Mouse (Mus musculus) midbrain, embryonic 10.5 days (tissue): ENCODE measurements around the gene Epas1. TPM values are rescaled to one million over a fixed set of nuclear protein-coding genes. Genes with fewer than 3 reads are reported as not detected.

ENCODE experiments used
- DNase-seq: peaks from one replicate; pipeline ENCODE4 v3.0.0-alpha.2; 2017; ENCODE audit warnings: low spot score
- H3K27ac ChIP-seq: fragments of 300-500 bp; sonication (generic); replicated peaks from 2 replicates; pipeline ENCODE4 v1.5.1; 2016; ENCODE audit warnings: mild to moderate bottlenecking
- H3K27me3 ChIP-seq: fragments of 300-500 bp; sonication (generic); 2 replicates; pipeline ENCODE4 v1.6.1; 2016; ENCODE audit warnings: low read depth, mild to moderate bottlenecking; ENCODE audit not compliant: poor library complexity, severe bottlenecking
- H3K36me3 ChIP-seq: fragments of 300-500 bp; sonication (generic); 2 replicates; pipeline ENCODE4 v1.6.1; 2016; ENCODE audit warnings: mild to moderate bottlenecking, moderate library complexity
- H3K4me1 ChIP-seq: fragments of 300-500 bp; sonication (generic); 2 replicates; pipeline ENCODE4 v1.6.1; 2016
- H3K4me3 ChIP-seq: fragments of 300-500 bp; sonication (generic); 2 replicates; pipeline ENCODE4 v1.5.1; 2016; ENCODE audit warnings: mild to moderate bottlenecking, moderate library complexity
- H3K9me3 ChIP-seq: fragments of 300-500 bp; sonication (generic); replicated peaks from 2 replicates; pipeline ENCODE4 v1.6.1; 2016; ENCODE audit warnings: mild to moderate bottlenecking
- WGBS: fragments of 180-500 bp; shearing (Covaris S2); methylation state at CpG from one replicate; pipeline ENCODE4 v1.1.7; 2016; 5-methylcytosine and 5-hydroxymethylcytosine counted together
- polyA plus RNA-seq: library from polyadenylated mRNA; unstranded; fragments of >200 nt; fragmentation: Nextera tagmentation; extraction: Ambion mirVana; gene quantifications from 2 replicates; pipeline ENCODE4 v1.2.1, GENCODE M21; 2016

Epas1 gene
- polyA plus RNA-seq, 1 experiment from 2014 or later = 2.0 TPM

GRCm38 (mm10) chr17:86781755-86782400 is 28.4 kb downstream of the Epas1 start:
- Histone ChIP-seq H3K27me3 (no peaks in the 10 kb centered on the region), H3K4me3 (no peak overlapping the region), H3K36me3 (no peaks in the 10 kb centered on the region), H3K9me3 (no peaks in the 10 kb centered on the region), H3K27ac (no peak overlapping the region), H3K4me1 (peaks cover 24% of the 10 kb centered on the region)
- WGBS = 91% methylated on average over 12 of the region's 12 CpGs
- no peak for DNase-seq

GRCm38 (mm10) chr17:86784405-86784977 is 31.0 kb downstream of the Epas1 start:
- WGBS = 66% methylated on average over 10 of the region's 10 CpGs
- no peak for DNase-seq
- peaks cover 26% of the 10 kb centered on the region for H3K4me1 ChIP-seq

GRCm38 (mm10) chr17:86785612-86786011 is 32.1 kb downstream of the Epas1 start:
- DNase-seq = no peak
- no peak overlapping the region for H3K4me3 ChIP-seq
- no peak overlapping the region for H3K27ac ChIP-seq
- 63% methylated on average over 7 of the region's 7 CpGs for WGBS
- H3K9me3 ChIP-seq = no peaks in the 10 kb centered on the region
- H3K4me1 ChIP-seq = peaks cover 25% of the 10 kb centered on the region
- no peaks in the 10 kb centered on the region for H3K27me3 ChIP-seq
- H3K36me3 ChIP-seq = no peaks in the 10 kb centered on the region

More at GRCm38 (mm10) chr17:86784405-86784977, 31.0 kb downstream of the Epas1 start:
- no peaks in the 10 kb centered on the region for H3K36me3 ChIP-seq
- H3K4me3 ChIP-seq = no peak overlapping the region
- H3K27me3 ChIP-seq = no peaks in the 10 kb centered on the region
- no peaks in the 10 kb centered on the region for H3K9me3 ChIP-seq
- H3K27ac ChIP-seq = no peak overlapping the region

- Histone ChIP-seq H3K9me3 (no peaks in the 10 kb centered on the region), H3K4me3 (no peak overlapping the region), H3K36me3 (no peaks in the 10 kb centered on the region), H3K4me1 (peaks cover 20% of the 10 kb centered on the region), H3K27ac (no peak overlapping the region), H3K27me3 (no peaks in the 10 kb centered on the region)
- WGBS = 88% methylated on average over 7 of the region's 7 CpGs
- no peak for DNase-seq
Observed at GRCm38 (mm10) chr17:86786496-86786895, 33.0 kb downstream of the Epas1 start.

GRCm38 (mm10) chr17:86787805-86788204 is 34.3 kb downstream of the Epas1 start:
- no peak overlapping the region for H3K4me3 ChIP-seq
- no peaks in the 10 kb centered on the region for H3K27me3 ChIP-seq
- 79% methylated on average over 7 of the region's 7 CpGs for WGBS
- H3K36me3 ChIP-seq = no peaks in the 10 kb centered on the region
- H3K27ac ChIP-seq = no peak overlapping the region
- H3K9me3 ChIP-seq = no peaks in the 10 kb centered on the region
- DNase-seq = no peak
- H3K4me1 ChIP-seq = peaks cover 20% of the 10 kb centered on the region

- H3K4me3 ChIP-seq = no peak overlapping the region
- H3K27me3 ChIP-seq = no peaks in the 10 kb centered on the region
- peaks cover 20% of the 10 kb centered on the region for H3K4me1 ChIP-seq
- 84% methylated on average over 6 of the region's 6 CpGs for WGBS
- no peaks in the 10 kb centered on the region for H3K36me3 ChIP-seq
- DNase-seq = no peak
- no peak overlapping the region for H3K27ac ChIP-seq
- no peaks in the 10 kb centered on the region for H3K9me3 ChIP-seq
Observed at GRCm38 (mm10) chr17:86788316-86788715, 34.8 kb downstream of the Epas1 start.

- 94% methylated on average over 8 of the region's 8 CpGs for WGBS
- H3K36me3 ChIP-seq = no peaks in the 10 kb centered on the region
- H3K27me3 ChIP-seq = no peaks in the 10 kb centered on the region
- H3K4me3 ChIP-seq = no peak overlapping the region
- DNase-seq = no peak
- no peaks in the 10 kb centered on the region for H3K9me3 ChIP-seq
- H3K27ac ChIP-seq = no peak overlapping the region
- peaks cover 3% of the 10 kb centered on the region; the same call in 1 of the 2 replicates for H3K4me1 ChIP-seq
Observed at GRCm38 (mm10) chr17:86791925-86792324, 38.4 kb downstream of the Epas1 start.

GRCm38 (mm10) chr17:86795773-86796172 is 42.3 kb downstream of the Epas1 start:
- Histone ChIP-seq H3K4me1 (no peaks in the 10 kb centered on the region), H3K9me3 (no peaks in the 10 kb centered on the region), H3K27ac (no peak overlapping the region), H3K4me3 (no peak overlapping the region), H3K36me3 (no peaks in the 10 kb centered on the region), H3K27me3 (no peaks in the 10 kb centered on the region)
- WGBS = 92% methylated on average over 5 of the region's 5 CpGs
- DNase-seq = no peak

- no peaks in the 10 kb centered on the region for H3K9me3 ChIP-seq
- no peak for DNase-seq
- WGBS = 94% methylated on average over 13 of the region's 13 CpGs
- no peaks in the 10 kb centered on the region for H3K27me3 ChIP-seq
- no peaks in the 10 kb centered on the region for H3K36me3 ChIP-seq
- H3K4me3 ChIP-seq = no peak overlapping the region
- H3K4me1 ChIP-seq = no peaks in the 10 kb centered on the region
- no peak overlapping the region; the same call in 1 of the 2 replicates for H3K27ac ChIP-seq
Observed at GRCm38 (mm10) chr17:86797031-86797430, 43.5 kb downstream of the Epas1 start.

GRCm38 (mm10) chr17:86798460-86798859 is 45.0 kb downstream of the Epas1 start:
- DNase-seq = no peak
- H3K27me3 ChIP-seq = no peaks in the 10 kb centered on the region
- H3K9me3 ChIP-seq = no peaks in the 10 kb centered on the region
- peaks cover 5% of the 10 kb centered on the region; the same call in 1 of the 2 replicates for H3K4me1 ChIP-seq
- H3K36me3 ChIP-seq = no peaks in the 10 kb centered on the region
- no peak overlapping the region for H3K27ac ChIP-seq
- no peak overlapping the region for H3K4me3 ChIP-seq
- 69% methylated on average over 8 of the region's 8 CpGs for WGBS

GRCm38 (mm10) chr17:86798951-86799350 is 45.5 kb downstream of the Epas1 start:
- H3K36me3 ChIP-seq = no peaks in the 10 kb centered on the region
- H3K9me3 ChIP-seq = no peaks in the 10 kb centered on the region
- H3K27me3 ChIP-seq = no peaks in the 10 kb centered on the region
- DNase-seq = no peak
- peaks cover 5% of the 10 kb centered on the region; the same call in 1 of the 2 replicates for H3K4me1 ChIP-seq
- H3K4me3 ChIP-seq = no peak overlapping the region
- WGBS = 80% methylated on average over 11 of the region's 11 CpGs
- no peak overlapping the region for H3K27ac ChIP-seq

- DNase-seq = no peak
- Histone ChIP-seq H3K9me3 (no peaks in the 10 kb centered on the region), H3K36me3 (no peaks in the 10 kb centered on the region), H3K4me1 (peaks cover 5% of the 10 kb centered on the region; the same call in 1 of the 2 replicates), H3K4me3 (no peak overlapping the region), H3K27me3 (no peaks in the 10 kb centered on the region), H3K27ac (no peak overlapping the region)
- 80% methylated on average over 12 of the region's 12 CpGs for WGBS
Observed at GRCm38 (mm10) chr17:86800535-86800934, 47.0 kb downstream of the Epas1 start.

- no peaks in the 10 kb centered on the region for H3K27me3 ChIP-seq
- 82% methylated on average over 11 of the region's 11 CpGs for WGBS
- DNase-seq = no peak
- H3K4me1 ChIP-seq = peaks cover 5% of the 10 kb centered on the region; the same call in 1 of the 2 replicates
- no peaks in the 10 kb centered on the region for H3K9me3 ChIP-seq
- H3K36me3 ChIP-seq = no peaks in the 10 kb centered on the region
- no peak overlapping the region for H3K4me3 ChIP-seq
- no peak overlapping the region for H3K27ac ChIP-seq
Observed at GRCm38 (mm10) chr17:86801213-86801815, 47.8 kb downstream of the Epas1 start.
